Mouse (Mus musculus) MEL (cell line): ENCODE measurements around the gene Sipa1l2. TPM values are rescaled to one million over a fixed set of nuclear protein-coding genes. Genes with fewer than 3 reads are reported as not detected.

Experiments
- DNase-seq: peaks from one replicate; pipeline ENCODE4 v3.0.0; 2011; ENCODE audit warnings: low read depth, low spot score
- H3K27ac ChIP-seq: 2 replicates; pipeline ENCODE4 v1.5.1; 2012; ENCODE audit warnings: low read depth, mild to moderate bottlenecking, control low read depth, low read length, moderate library complexity; ENCODE audit not compliant: control insufficient read depth
- H3K27me3 ChIP-seq, 2 experiments: fragments of 150-350 bp in 1 of 2; sonication (generic) in 1 of 2; 2 replicates each; pipeline ENCODE4 v1.6.1; 2012; ENCODE audit warnings: low read length in 2 of 2, mild to moderate bottlenecking in 2 of 2, improper control_type of control experiment in 1 of 2, moderate library complexity in 1 of 2; ENCODE audit not compliant: insufficient read depth in 2 of 2, control insufficient read depth in 1 of 2
- H3K36me3 ChIP-seq, 2 experiments: 2 replicates each; pipeline ENCODE4 v1.6.1; 2012 to 2014; ENCODE audit warnings: low read length in 2 of 2, improper control_type of control experiment in 1 of 2, inconsistent platforms in 1 of 2, mild to moderate bottlenecking in 1 of 2; ENCODE audit not compliant: insufficient read depth in 2 of 2, control insufficient read depth in 1 of 2
- H3K4me1 ChIP-seq, 2 experiments: fragments of 150-350 bp in 1 of 2; sonication (generic) in 1 of 2; 2 replicates each; pipeline ENCODE4 v1.6.1; 2012; ENCODE audit warnings: low read length in 2 of 2, improper control_type of control experiment in 1 of 2, mild to moderate bottlenecking in 1 of 2; ENCODE audit not compliant: insufficient read depth in 2 of 2, control insufficient read depth in 1 of 2
- H3K4me3 ChIP-seq, 2 experiments: fragments of 150-350 bp in 1 of 2; sonication (generic) in 1 of 2; 2 replicates each; pipeline ENCODE4 v1.5.1; 2012; ENCODE audit warnings: low read depth in 2 of 2, low read length in 2 of 2, mild to moderate bottlenecking in 2 of 2, moderate library complexity in 2 of 2, control low read depth in 1 of 2, improper control_type of control experiment in 1 of 2; ENCODE audit not compliant: control insufficient read depth in 1 of 2, insufficient read depth in 1 of 2
- H3K79me2 ChIP-seq: 2 replicates; pipeline ENCODE4 v1.6.1; 2012; ENCODE audit warnings: mild to moderate bottlenecking, low read length, moderate library complexity; ENCODE audit not compliant: control insufficient read depth, poor library complexity, insufficient read depth
- H3K9ac ChIP-seq: 2 replicates; pipeline ENCODE4 v1.6.1; 2012; ENCODE audit warnings: low read depth, mild to moderate bottlenecking, control low read depth, low read length, moderate library complexity; ENCODE audit not compliant: control insufficient read depth, poor library complexity, severe bottlenecking
- H3K9me3 ChIP-seq: fragments of 150-350 bp; sonication (generic); replicated peaks from 2 replicates; pipeline ENCODE4 v1.6.1; 2012; ENCODE audit warnings: mild to moderate bottlenecking, low read length, improper control_type of control experiment, moderate library complexity; ENCODE audit not compliant: insufficient read depth
- CHD1 ChIP-seq: IDR thresholded peaks from 2 replicates; pipeline ENCODE4 v1.6.1; 2012; ENCODE audit warnings: low read depth, mild to moderate bottlenecking, inconsistent platforms, low read length, improper control_type of control experiment
- CHD2 ChIP-seq: IDR thresholded peaks from 2 replicates; pipeline ENCODE4 v1.6.1; 2011; ENCODE audit warnings: low read length, improper control_type of control experiment
- CTCF ChIP-seq, 3 experiments: IDR thresholded peaks in 2 of 3; conservative IDR thresholded peaks in 1 of 3; 2 replicates each; pipeline ENCODE4 v1.5.1; 2011 to 2012; ENCODE audit warnings: low read length in 3 of 3, low read depth in 2 of 3, mild to moderate bottlenecking in 2 of 3, improper control_type of control experiment in 1 of 3, inconsistent platforms in 1 of 3, mixed read lengths in 1 of 3, moderate library complexity in 1 of 3; ENCODE audit not compliant: control insufficient read depth in 1 of 3, insufficient read depth in 1 of 3, poor library complexity in 1 of 3, severe bottlenecking in 1 of 3
- E2F4 ChIP-seq: IDR thresholded peaks from 2 replicates; pipeline ENCODE4 v1.6.1; 2011; ENCODE audit warnings: low read depth, low read length, improper control_type of control experiment, borderline replicate concordance
- ELF1 ChIP-seq: IDR thresholded peaks from 2 replicates; pipeline ENCODE4 v1.6.1; 2014; ENCODE audit warnings: low read depth, mild to moderate bottlenecking, inconsistent platforms, low read length, improper control_type of control experiment, moderate library complexity
- ETS1 ChIP-seq: IDR thresholded peaks from 2 replicates; pipeline ENCODE4 v1.6.1; 2012; ENCODE audit warnings: low read depth, mild to moderate bottlenecking, inconsistent platforms, low read length, improper control_type of control experiment, moderate library complexity
- GABPA ChIP-seq: IDR thresholded peaks from 2 replicates; pipeline ENCODE4 v1.6.1; 2012; ENCODE audit warnings: low read depth, mild to moderate bottlenecking, inconsistent platforms, low read length, improper control_type of control experiment, moderate library complexity
- GATA1 ChIP-seq: IDR thresholded peaks from 2 replicates; pipeline ENCODE4 v1.6.1; 2011; ENCODE audit warnings: low read depth, low read length, improper control_type of control experiment
- MAX ChIP-seq: IDR thresholded peaks from 2 replicates; pipeline ENCODE4 v1.6.1; 2011; ENCODE audit warnings: low read length, improper control_type of control experiment
- MAZ ChIP-seq: IDR thresholded peaks from 2 replicates; pipeline ENCODE4 v1.6.1; 2012; ENCODE audit warnings: low read depth, mild to moderate bottlenecking, inconsistent platforms, low read length, improper control_type of control experiment
- MXI1 ChIP-seq: IDR thresholded peaks from 2 replicates; pipeline ENCODE4 v1.6.1; 2011; ENCODE audit warnings: mild to moderate bottlenecking, low read depth, low read length, improper control_type of control experiment
- MYC ChIP-seq: IDR thresholded peaks from 2 replicates; pipeline ENCODE4 v1.6.1; 2011; ENCODE audit warnings: low read depth, mild to moderate bottlenecking, low read length, improper control_type of control experiment, moderate library complexity
- NRF1 ChIP-seq: IDR thresholded peaks from 2 replicates; pipeline ENCODE4 v1.6.1; 2014; ENCODE audit warnings: low read depth, mild to moderate bottlenecking, inconsistent platforms, low read length, improper control_type of control experiment, moderate library complexity; ENCODE audit not compliant: poor library complexity, insufficient read depth, severe bottlenecking
- POLR2A ChIP-seq, 2 experiments: IDR thresholded peaks; 2 replicates each; pipeline ENCODE4 v1.6.1; 2011 to 2012; ENCODE audit warnings: low read length in 2 of 2, mild to moderate bottlenecking in 2 of 2, control low read depth in 1 of 2, improper control_type of control experiment in 1 of 2, low read depth in 1 of 2, moderate library complexity in 1 of 2; ENCODE audit not compliant: control insufficient read depth in 1 of 2, insufficient read depth in 1 of 2, poor library complexity in 1 of 2
- POLR2AphosphoS2 ChIP-seq: IDR thresholded peaks from 2 replicates; pipeline ENCODE4 v1.6.1; 2011; ENCODE audit warnings: low read length, improper control_type of control experiment
- RCOR1 ChIP-seq: IDR thresholded peaks from 2 replicates; pipeline ENCODE4 v1.6.1; 2012; ENCODE audit warnings: low read depth, mild to moderate bottlenecking, inconsistent platforms, low read length, improper control_type of control experiment
- TAL1 ChIP-seq: IDR thresholded peaks from 2 replicates; pipeline ENCODE4 v1.6.1; 2012; ENCODE audit warnings: mild to moderate bottlenecking, inconsistent platforms, low read length, moderate library complexity, mixed read lengths
- TBP ChIP-seq: IDR thresholded peaks from 2 replicates; pipeline ENCODE4 v1.8.0; 2011; ENCODE audit warnings: low read depth, low read length, improper control_type of control experiment
- UBTF ChIP-seq: IDR thresholded peaks from 2 replicates; pipeline ENCODE4 v1.6.1; 2012; ENCODE audit warnings: low read depth, mild to moderate bottlenecking, inconsistent platforms, low read length, improper control_type of control experiment, moderate library complexity, borderline replicate concordance; ENCODE audit not compliant: insufficient read depth
- USF1 ChIP-seq: IDR thresholded peaks from 2 replicates; pipeline ENCODE4 v1.6.1; 2014; ENCODE audit warnings: low read depth, mild to moderate bottlenecking, inconsistent platforms, low read length, improper control_type of control experiment, moderate library complexity
- USF2 ChIP-seq, 2 experiments: IDR thresholded peaks; 2 replicates each; pipeline ENCODE4 v1.6.1; 2011 to 2012; ENCODE audit warnings: improper control_type of control experiment in 2 of 2, low read length in 2 of 2, borderline replicate concordance in 1 of 2, inconsistent platforms in 1 of 2, low read depth in 1 of 2, mild to moderate bottlenecking in 1 of 2; ENCODE audit not compliant: insufficient read depth in 1 of 2
- ZC3H11A ChIP-seq: IDR thresholded peaks from 2 replicates; pipeline ENCODE4 v1.6.1; 2012; ENCODE audit warnings: low read depth, mild to moderate bottlenecking, inconsistent platforms, low read length, improper control_type of control experiment
- ZKSCAN1 ChIP-seq: IDR thresholded peaks from 2 replicates; pipeline ENCODE4 v1.6.1; 2012; ENCODE audit warnings: low read depth, mild to moderate bottlenecking, inconsistent platforms, low read length, improper control_type of control experiment, moderate library complexity
- ZNF384 ChIP-seq: IDR thresholded peaks from 2 replicates; pipeline ENCODE4 v1.6.1; 2012; ENCODE audit warnings: low read depth, mild to moderate bottlenecking, inconsistent platforms, low read length, improper control_type of control experiment
- polyA plus RNA-seq, 2 experiments: library from polyadenylated mRNA; stranded (reverse) in 1 of 2; unstranded in 1 of 2; fragments of >175 nt in 1 of 2; fragments of >200 nt in 1 of 2; gene quantifications; 2 replicates each; pipeline versions ENCODE4 v1.2.1 to v1.2.4; 2012; ENCODE audit warnings: low replicate concordance in 2 of 2, low read depth in 1 of 2; ENCODE audit not compliant: insufficient read length in 2 of 2, insufficient read depth in 1 of 2, missing spikeins in 1 of 2
- total RNA-seq: library from RNA; depleted of rRNA; stranded (reverse); fragments of 300-350 nt; gene quantifications from 2 replicates; pipeline ENCODE4 v1.2.3, GENCODE M21; 2012

The Sipa1l2 gene
- total and polyA plus RNA-seq, 3 experiments: not detected

- no peaks in the 10 kb centered on the region for H3K27me3 ChIP-seq
- H3K9me3 ChIP-seq: no peaks in the 10 kb centered on the region
- H3K9ac ChIP-seq: no peak overlapping the region
- no peak for DNase-seq
- TF ChIP-seq ZC3H11A (no peak), MXI1 (no peak), TAL1 (no peak), ZKSCAN1 (no peak), GATA1 (no peak), TBP (no peak), ZNF384 (no peak), E2F4 (no peak), GABPA (no peak), USF1 (no peak), POLR2AphosphoS2 (no peak), MAX (no peak), RCOR1 (no peak), POLR2A (IDR thresholded peaks at IDR 0.05; ENCODE audit: control insufficient read depth in 1 of 2, insufficient read depth in 1 of 2, low read depth in 1 of 2, low read length in 2 of 2, poor library complexity in 1 of 2) (no peak), NRF1 (no peak), CTCF (IDR thresholded peaks at IDR 0.05 in 2 of 3, conservative IDR thresholded peaks at IDR 0.05 in 1 of 3; ENCODE audit: control insufficient read depth in 1 of 3, insufficient read depth in 1 of 3, low read depth in 2 of 3, low read length in 3 of 3, poor library complexity in 1 of 3, severe bottlenecking in 1 of 3) (no peak), MAZ (no peak), ETS1 (no peak), CHD1 (no peak), UBTF (no peak)
- TF ChIP-seq, all 39 proteins: peak for 0
- no peak overlapping the region for H3K27ac ChIP-seq
- H3K36me3 ChIP-seq: no peaks in the 10 kb centered on the region
- H3K4me3 ChIP-seq: no peak overlapping the region
- H3K79me2 ChIP-seq: no peaks in the 10 kb centered on the region
- H3K4me1 ChIP-seq: no peaks in the 10 kb centered on the region
Observed at GRCm38 (mm10) chr8:125488747-125489146, 80.9 kb downstream of the Sipa1l2 start.

DNA sequence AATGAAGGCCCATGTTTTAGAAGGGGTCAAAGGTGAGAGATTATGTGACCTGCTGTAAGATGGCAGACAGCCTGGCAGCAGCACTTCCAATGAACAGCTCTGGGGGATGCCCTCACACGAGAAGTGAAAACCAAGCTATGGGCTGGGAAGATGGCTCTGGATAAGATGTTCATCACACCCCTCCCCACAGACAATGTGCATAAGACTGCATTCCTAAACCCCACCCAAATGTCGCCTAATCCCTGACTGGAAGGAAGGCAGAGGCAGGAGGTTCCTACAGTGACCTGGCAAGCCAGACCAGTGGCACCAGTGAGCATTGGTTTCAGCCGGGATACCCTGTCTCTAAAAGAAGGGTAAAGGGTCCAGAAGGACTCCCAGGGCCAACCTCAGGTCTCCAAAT, 83.9 kb downstream of the Sipa1l2 start:
- Histone ChIP-seq H3K27me3 (no peaks in the 10 kb centered on the region), H3K9ac (no peak overlapping the region)

More for the DNA sequence above, 83.9 kb downstream of the Sipa1l2 start:
- no peak for TF ChIP-seq CHD2
- no peak for TF ChIP-seq E2F4
- TF ChIP-seq ELF1: no peak
- no peak for TF ChIP-seq MYC
- TF ChIP-seq USF2 (IDR thresholded peaks at IDR 0.05; ENCODE audit: borderline replicate concordance in 1 of 2, insufficient read depth in 1 of 2, low read depth in 1 of 2, low read length in 2 of 2): no peak
- no peak for TF ChIP-seq POLR2A (IDR thresholded peaks at IDR 0.05; ENCODE audit: control insufficient read depth in 1 of 2, insufficient read depth in 1 of 2, low read depth in 1 of 2, low read length in 2 of 2, poor library complexity in 1 of 2)
- Histone ChIP-seq H3K9me3 (no peaks in the 10 kb centered on the region), H3K27ac (no peak overlapping the region), H3K4me3 (no peak overlapping the region), H3K36me3 (no peaks in the 10 kb centered on the region), H3K4me1 (no peaks in the 10 kb centered on the region), H3K79me2 (no peaks in the 10 kb centered on the region)
- no peak for DNase-seq
